Mouse (Mus musculus) small intestine, adult 2 months (tissue): ENCODE measurements at regions not wholly inside any gene's neighbourhood (a gene's known extent, or its start where the extent isn't known, plus 50 kb on each side); places are given as distances from the start of the nearest gene placed in this dataset.

ENCODE experiments used
- CTCF ChIP-seq: fragments of 200-500 bp; IDR thresholded peaks from 2 replicates; pipeline ENCODE4 v1.5.1; 2012; ENCODE audit warnings: low read depth, mild to moderate bottlenecking, control low read depth, inconsistent platforms, low read length, moderate library complexity, mixed read lengths; ENCODE audit not compliant: insufficient replicate concordance, insufficient read length; ENCODE audit errors: extremely low read depth
- POLR2A ChIP-seq: fragments of 200-500 bp; IDR thresholded peaks from 2 replicates; pipeline ENCODE4 v1.6.1; 2012; ENCODE audit warnings: low read depth, mild to moderate bottlenecking, control low read depth, inconsistent platforms, low read length, moderate library complexity

GRCm38 (mm10) chr6:117271562-117272226 lies 103.4 kb downstream of the Cxcl12 start:
- TF ChIP-seq CTCF (no peak), POLR2A (no peak)
